Mouse (Mus musculus) cerebellum, postnatal 36 days (tissue): Measurements from ENCODE around the gene Vps39.

Source experiments
- DNase-seq, 2 experiments: peaks; one replicate each; pipeline ENCODE4 v3.0.0; 2021 to 2022; ENCODE audit warnings: mixed read lengths in 2 of 2

Vps39 gene

DNA sequence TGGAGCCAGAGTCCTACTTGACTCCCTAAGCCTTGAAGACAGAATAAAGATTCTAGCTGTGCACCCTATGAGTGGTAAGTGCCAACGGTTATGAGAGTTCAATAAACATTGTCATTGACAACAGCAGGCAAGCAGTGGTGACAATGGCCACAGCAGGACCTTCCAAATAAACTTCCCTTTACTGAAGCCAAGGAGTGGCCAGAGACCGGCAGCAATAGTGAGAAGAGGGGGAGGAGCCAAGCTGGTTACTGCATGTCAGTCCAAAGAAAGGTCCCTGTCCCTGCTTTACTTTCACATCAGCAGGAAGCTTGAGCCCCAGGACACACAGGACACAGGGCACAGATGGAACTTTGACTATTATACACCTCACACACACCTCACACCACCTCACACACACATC, 56.8 kb downstream of the Vps39 start:
- no peak for DNase-seq

DNA sequence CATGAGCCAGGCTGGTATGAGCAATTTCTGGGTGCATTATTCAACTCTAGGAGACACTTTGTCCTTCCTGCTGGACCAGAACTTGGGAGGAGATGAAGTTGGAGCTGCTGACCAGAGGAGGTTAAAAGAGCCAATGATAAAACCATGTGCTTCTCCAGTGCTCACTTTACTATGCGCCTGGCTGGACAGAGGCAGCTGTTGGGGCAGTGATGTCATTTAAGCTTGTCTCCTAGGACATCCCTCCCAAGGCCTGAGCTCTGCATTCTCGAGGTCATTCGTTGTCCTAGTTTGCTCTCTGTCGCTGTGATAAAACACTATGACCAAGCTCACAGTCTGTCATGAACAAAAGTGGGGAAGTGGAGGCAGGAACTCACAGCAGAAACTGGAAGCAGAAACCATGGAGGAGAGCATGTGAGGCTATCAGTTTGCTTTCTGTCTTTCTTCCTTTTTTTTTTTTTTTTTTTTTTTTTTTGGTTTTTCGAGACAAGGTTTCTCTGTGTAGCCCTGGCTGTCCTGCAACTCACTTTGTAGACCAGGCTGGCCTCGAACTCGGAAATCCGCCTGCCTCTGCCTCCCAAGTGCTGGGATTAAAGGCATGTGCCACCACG, 61.4 kb downstream of the Vps39 start:
- no peak for DNase-seq

DNA sequence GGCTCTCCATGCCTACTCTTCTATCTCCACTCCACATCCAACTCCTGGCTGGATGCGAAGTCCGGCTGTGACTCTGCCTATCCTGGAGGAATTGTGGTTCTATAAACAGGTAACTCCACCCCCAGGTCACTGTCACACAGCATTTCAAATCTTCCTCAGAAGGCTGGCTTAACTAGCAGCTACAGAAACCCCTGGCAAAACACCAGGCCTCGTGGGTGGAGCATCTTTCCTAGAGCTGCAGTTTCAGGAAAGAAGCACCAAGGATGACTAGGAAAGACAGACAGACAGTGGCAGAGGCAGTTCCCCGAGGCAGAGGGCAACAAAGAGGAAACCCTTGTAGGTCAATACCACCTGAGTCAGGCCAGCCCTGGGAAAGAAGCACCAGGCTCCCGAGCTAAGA, 63.9 kb downstream of the Vps39 start, which contains the start of gene Pla2g4d:
Pla2g4d (minus strand) TSS at position 203 of the 400 bp plus-strand sequence.
- DNase-seq, result no peak

DNA sequence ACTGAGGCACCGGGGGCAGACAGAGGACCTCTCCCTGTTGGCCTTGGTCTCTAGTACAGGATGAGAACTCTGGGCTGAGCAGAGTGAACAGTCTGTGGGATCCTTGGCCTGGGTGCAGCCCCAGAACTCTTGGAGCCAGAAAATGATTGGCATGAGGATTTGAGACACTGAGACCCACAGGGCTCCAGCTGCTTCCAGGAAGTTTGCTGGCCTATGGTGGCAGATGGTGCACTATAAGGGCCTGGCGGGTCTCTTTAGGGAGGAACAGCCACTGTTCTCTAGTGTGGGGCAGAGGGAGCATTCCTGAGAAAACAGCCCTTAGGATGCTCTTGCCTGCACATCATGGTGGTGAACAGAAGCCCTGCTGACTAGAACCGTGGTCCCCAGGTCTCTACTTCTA, 64.5 kb downstream of the Vps39 start:
- DNase-seq, result no peak

DNA sequence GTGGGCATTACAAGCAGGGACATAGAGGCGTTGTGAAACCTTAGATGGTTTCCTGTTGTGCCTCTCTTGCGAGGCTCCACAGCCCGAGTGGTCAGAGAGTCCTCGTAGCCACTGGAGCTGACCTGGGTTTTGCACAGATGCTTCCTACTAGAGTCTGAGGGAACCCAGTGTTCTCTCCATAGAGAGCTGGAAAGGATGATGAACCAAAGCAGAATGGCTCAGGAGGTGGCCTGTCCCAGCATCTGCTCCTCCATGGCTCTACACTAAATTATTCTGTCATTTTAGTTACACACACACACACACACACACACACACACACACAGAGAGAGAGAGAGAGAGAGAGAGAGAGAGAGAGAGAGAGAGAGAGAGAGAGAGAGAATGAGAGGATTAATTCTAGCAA, 67.3 kb downstream of the Vps39 start:
- DNase-seq, result peak in 1 of 2 experiments; percentile 20

DNA sequence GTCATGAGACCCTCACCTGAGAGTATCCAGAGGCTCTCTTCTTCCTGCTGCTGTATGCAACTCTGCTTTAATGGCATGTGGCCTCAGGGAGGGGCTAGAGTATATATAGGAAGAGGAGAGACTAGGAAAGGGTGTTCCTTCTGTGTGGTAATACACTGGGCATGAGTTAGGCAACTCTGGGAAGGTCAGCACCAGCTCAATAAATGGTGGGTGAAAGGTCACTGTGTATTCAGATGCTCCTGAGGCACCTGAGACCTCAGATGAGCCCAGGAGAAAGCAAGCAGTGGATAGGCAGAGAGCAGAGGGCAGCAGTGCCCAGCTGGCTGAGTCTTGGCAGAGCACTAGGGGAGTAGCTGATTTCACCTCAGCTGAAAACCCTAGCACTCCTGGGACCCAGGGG, 68.2 kb downstream of the Vps39 start:
- no peak for DNase-seq

DNA sequence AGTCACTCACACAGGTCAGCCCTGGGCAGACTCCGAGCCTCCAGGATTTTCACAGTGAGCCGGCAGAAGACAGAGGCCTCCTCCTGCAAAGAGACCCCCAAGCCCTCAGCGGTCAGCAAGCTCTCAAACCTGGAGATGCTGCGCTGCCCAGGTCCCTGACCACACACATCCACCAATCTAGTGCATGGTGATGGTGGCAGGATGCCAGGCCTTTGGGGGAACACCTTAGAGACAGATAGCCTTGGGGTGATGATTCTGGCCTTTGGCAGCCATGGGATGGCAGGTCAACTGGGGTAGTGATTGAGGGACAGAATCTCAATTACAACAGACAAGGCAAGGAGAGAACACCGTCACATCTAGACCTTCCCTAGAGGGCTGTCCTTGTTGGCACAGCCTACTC, 68.8 kb downstream of the Vps39 start:
- DNase-seq, result no peak

DNA sequence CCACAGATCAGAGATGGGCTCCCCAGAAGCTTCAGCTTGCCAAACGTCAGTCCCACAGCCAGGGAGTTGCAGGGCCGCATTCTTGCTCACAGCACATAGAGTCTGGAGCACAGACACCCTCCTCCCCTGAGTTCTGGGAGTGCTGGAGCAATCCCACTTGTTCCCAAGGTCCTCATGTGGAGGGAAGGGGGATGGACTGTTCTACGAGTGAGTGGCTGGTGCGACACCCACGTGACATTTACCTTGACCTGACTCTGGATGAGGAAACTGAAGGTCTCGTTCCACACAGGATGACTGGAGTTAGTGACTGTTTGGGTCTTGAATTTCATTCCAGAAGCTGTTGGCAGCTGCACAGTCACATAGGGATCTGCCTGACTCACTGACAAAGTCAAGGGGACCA, 69.4 kb downstream of the Vps39 start:
- no peak for DNase-seq

DNA sequence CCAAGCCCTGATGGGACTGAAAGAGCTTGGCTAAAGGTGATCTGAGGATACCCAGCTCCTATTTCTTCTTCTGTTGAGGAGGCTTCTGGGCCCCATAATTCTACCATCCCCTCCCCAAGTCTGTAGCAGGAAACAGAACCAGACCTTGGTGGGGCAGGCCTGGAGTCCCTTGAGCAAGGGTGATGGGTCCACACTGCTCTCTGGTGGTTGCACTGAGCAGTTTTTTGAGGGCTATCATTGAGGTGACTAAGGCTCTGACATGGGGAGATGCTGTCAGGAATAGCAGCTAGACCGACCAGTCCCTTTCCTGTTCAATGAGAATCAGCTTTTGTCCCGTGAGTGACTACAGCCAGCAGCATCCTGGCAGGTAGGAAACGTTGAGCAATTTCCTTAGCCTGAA, 71.7 kb downstream of the Vps39 start:
- no peak for DNase-seq

DNA sequence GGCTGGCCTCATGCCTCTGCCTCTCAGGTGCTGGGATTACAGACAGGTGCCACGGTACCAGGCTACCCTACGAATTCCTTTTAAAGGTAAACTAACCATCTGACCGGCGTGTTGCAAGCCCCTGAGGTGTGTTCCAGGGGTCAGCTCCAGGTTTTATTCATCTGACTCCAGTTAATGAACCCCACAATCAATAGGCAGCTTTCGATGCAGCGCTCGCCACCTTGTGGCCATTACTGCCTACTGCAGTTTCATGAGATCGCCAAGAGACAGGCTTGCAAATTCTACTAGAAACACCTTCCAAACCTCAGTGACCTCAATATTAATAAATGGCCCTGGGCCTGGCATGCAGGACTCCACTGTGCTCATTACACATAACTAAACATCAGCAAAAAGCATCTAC, 73.0 kb downstream of the Vps39 start:
- peak; percentile 71 to 79 for DNase-seq

DNA sequence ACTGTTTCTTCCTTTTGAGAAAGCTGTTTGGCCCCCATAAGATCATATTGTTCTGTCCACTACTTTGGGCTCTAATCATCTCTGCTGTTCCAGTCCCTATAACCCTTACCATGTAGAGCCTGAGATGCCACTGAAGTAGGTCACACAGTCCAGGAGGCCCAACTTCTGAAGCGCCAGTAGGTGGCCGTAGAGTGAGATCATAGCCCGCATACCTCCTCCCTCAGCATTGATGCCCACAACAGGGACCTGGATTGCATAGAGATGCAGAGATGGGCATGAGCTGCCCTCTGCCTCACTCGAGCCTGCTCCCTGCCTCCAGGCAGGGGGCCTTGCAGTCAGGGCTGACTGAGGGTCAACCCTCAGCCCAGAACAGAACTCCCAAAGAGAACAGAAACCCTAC, 76.0 kb downstream of the Vps39 start:
- no peak for DNase-seq

DNA sequence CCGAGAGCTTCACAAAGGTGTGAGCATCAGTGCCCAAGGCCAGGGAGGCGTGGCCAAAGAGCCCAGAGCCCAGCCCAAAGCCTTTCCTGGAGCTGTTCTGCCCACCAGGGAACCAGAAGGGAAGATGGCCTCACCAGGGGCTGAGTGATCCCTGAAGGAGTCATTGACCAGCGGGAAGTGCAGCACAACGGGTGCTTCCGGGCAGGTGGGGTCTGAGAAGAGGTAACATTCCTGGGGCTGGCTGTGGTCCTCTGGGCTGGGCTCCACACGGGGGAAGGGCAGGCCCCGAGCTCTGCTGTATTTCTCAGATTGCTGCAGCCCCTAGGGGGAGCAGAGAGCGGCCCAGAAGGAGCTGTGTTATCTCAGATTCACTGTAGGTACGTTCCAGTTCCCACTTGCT, 84.3 kb downstream of the Vps39 start:
- no peak for DNase-seq
